Mouse (Mus musculus) midbrain, embryonic 10.5 days (tissue): ENCODE results near the gene Iqcj. TPM values are rescaled to one million over a fixed set of nuclear protein-coding genes. Genes with fewer than 3 reads are reported as not detected.
A peak's percentile ranks its signal among the peaks of the same experiment; 100 is the strongest.

Source experiments
- DNase-seq: peaks from one replicate; pipeline ENCODE4 v3.0.0-alpha.2; 2017; ENCODE audit warnings: low spot score
- H3K27ac ChIP-seq: fragments of 300-500 bp; sonication (generic); replicated peaks from 2 replicates; pipeline ENCODE4 v1.5.1; 2016; ENCODE audit warnings: mild to moderate bottlenecking
- H3K27me3 ChIP-seq: fragments of 300-500 bp; sonication (generic); 2 replicates; pipeline ENCODE4 v1.6.1; 2016; ENCODE audit warnings: low read depth, mild to moderate bottlenecking; ENCODE audit not compliant: poor library complexity, severe bottlenecking
- H3K36me3 ChIP-seq: fragments of 300-500 bp; sonication (generic); 2 replicates; pipeline ENCODE4 v1.6.1; 2016; ENCODE audit warnings: mild to moderate bottlenecking, moderate library complexity
- H3K4me1 ChIP-seq: fragments of 300-500 bp; sonication (generic); 2 replicates; pipeline ENCODE4 v1.6.1; 2016
- H3K4me3 ChIP-seq: fragments of 300-500 bp; sonication (generic); 2 replicates; pipeline ENCODE4 v1.5.1; 2016; ENCODE audit warnings: mild to moderate bottlenecking, moderate library complexity
- H3K9me3 ChIP-seq: fragments of 300-500 bp; sonication (generic); replicated peaks from 2 replicates; pipeline ENCODE4 v1.6.1; 2016; ENCODE audit warnings: mild to moderate bottlenecking
- WGBS: fragments of 180-500 bp; shearing (Covaris S2); methylation state at CpG from one replicate; pipeline ENCODE4 v1.1.7; 2016; 5-methylcytosine and 5-hydroxymethylcytosine counted together
- polyA plus RNA-seq: library from polyadenylated mRNA; unstranded; fragments of >200 nt; fragmentation: Nextera tagmentation; extraction: Ambion mirVana; gene quantifications from 2 replicates; pipeline ENCODE4 v1.2.1, GENCODE M21; 2016

The Iqcj gene
- 0.20 and 0.52 TPM in 2 replicates for polyA plus RNA-seq

GRCm38 (mm10) chr3:67892026-67892705 is at the start of gene Iqcj, which contains the start of gene Iqschfp:
Gene Iqcj, plus strand, starts transcription at chr3:67892220.
Gene Iqschfp, plus strand, starts transcription at chr3:67892232.
- Histone ChIP-seq H3K4me1 (peaks cover 11% of the 10 kb centered on the region), H3K27ac (peak within 1 kb of the TSS; percentile 77), H3K27me3 (no peaks in the 10 kb centered on the region), H3K9me3 (no peaks in the 10 kb centered on the region), H3K4me3 (no peak within 1 kb of the TSS), H3K36me3 (no peaks in the 10 kb centered on the region)
- WGBS, result 78% methylated on average over 15 of the region's 15 CpGs
- DNase-seq, result no peak

GRCm38 (mm10) chr3:67852397-67852796 is 39.6 kb upstream of the Iqcj start:
- 89% methylated on average over 5 of the region's 5 CpGs for WGBS
- Histone ChIP-seq H3K4me1 (no peaks in the 10 kb centered on the region), H3K27me3 (no peaks in the 10 kb centered on the region), H3K4me3 (no peak overlapping the region), H3K9me3 (no peaks in the 10 kb centered on the region), H3K27ac (no peak overlapping the region), H3K36me3 (no peaks in the 10 kb centered on the region)
- no peak for DNase-seq

- Histone ChIP-seq H3K36me3 (no peaks in the 10 kb centered on the region), H3K9me3 (no peaks in the 10 kb centered on the region), H3K27ac (no peak overlapping the region), H3K4me3 (no peak overlapping the region), H3K27me3 (no peaks in the 10 kb centered on the region), H3K4me1 (no peaks in the 10 kb centered on the region)
- WGBS, result 91% methylated on average over 3 of the region's 3 CpGs
- no peak for DNase-seq
Observed at GRCm38 (mm10) chr3:67861524-67861923, 30.5 kb upstream of the Iqcj start.

GRCm38 (mm10) chr3:67867420-67868065 is 24.5 kb upstream of the Iqcj start:
- Histone ChIP-seq H3K9me3 (no peaks in the 10 kb centered on the region), H3K27ac (peak overlapping the region; percentile 4; the same call in 1 of the 2 replicates), H3K36me3 (no peaks in the 10 kb centered on the region), H3K27me3 (no peaks in the 10 kb centered on the region), H3K4me3 (no peak overlapping the region), H3K4me1 (no peaks in the 10 kb centered on the region)
- DNase-seq, result no peak
- 75% methylated on average over 13 of the region's 13 CpGs for WGBS

- H3K27ac ChIP-seq, result no peak overlapping the region; the same call in 1 of the 2 replicates
- no peaks in the 10 kb centered on the region for H3K36me3 ChIP-seq
- no peak for DNase-seq
- H3K4me3 ChIP-seq, result no peak overlapping the region
- H3K4me1 ChIP-seq, result no peaks in the 10 kb centered on the region
- no peaks in the 10 kb centered on the region for H3K27me3 ChIP-seq
- 88% methylated on average over 1 of the region's 1 CpGs for WGBS
- no peaks in the 10 kb centered on the region for H3K9me3 ChIP-seq
Observed at GRCm38 (mm10) chr3:67869424-67869823, 22.6 kb upstream of the Iqcj start.

GRCm38 (mm10) chr3:67877253-67877652 is 14.8 kb upstream of the Iqcj start:
- Histone ChIP-seq H3K27me3 (no peaks in the 10 kb centered on the region), H3K9me3 (no peaks in the 10 kb centered on the region), H3K4me1 (no peaks in the 10 kb centered on the region), H3K27ac (no peak overlapping the region), H3K4me3 (no peak overlapping the region), H3K36me3 (no peaks in the 10 kb centered on the region)
- 90% methylated on average over 4 of the region's 4 CpGs for WGBS
- no peak for DNase-seq

- Histone ChIP-seq H3K4me1 (peaks cover 4% of the 10 kb centered on the region; the same call in 1 of the 2 replicates), H3K9me3 (no peaks in the 10 kb centered on the region), H3K36me3 (no peaks in the 10 kb centered on the region), H3K27ac (no peak overlapping the region), H3K4me3 (no peak overlapping the region), H3K27me3 (no peaks in the 10 kb centered on the region)
- 78% methylated on average over 3 of the region's 3 CpGs for WGBS
- no peak for DNase-seq
Observed at GRCm38 (mm10) chr3:67884335-67884734, 7.7 kb upstream of the Iqcj start.

- Histone ChIP-seq H3K27me3 (no peaks in the 10 kb centered on the region), H3K36me3 (no peaks in the 10 kb centered on the region), H3K9me3 (no peaks in the 10 kb centered on the region), H3K4me3 (no peak overlapping the region), H3K27ac (peak overlapping the region; percentile 57), H3K4me1 (peaks cover 4% of the 10 kb centered on the region; the same call in 1 of the 2 replicates)
- no peak for DNase-seq
- 69% methylated on average over 1 of the region's 1 CpGs for WGBS
Observed at GRCm38 (mm10) chr3:67886176-67886575, 5.8 kb upstream of the Iqcj start.

GRCm38 (mm10) chr3:67887251-67887650 is 4.8 kb upstream of the Iqcj start:
- peaks cover 8% of the 10 kb centered on the region for H3K4me1 ChIP-seq
- H3K9me3 ChIP-seq, result no peaks in the 10 kb centered on the region
- no peaks in the 10 kb centered on the region for H3K36me3 ChIP-seq
- no peak for DNase-seq
- no peak overlapping the region for H3K27ac ChIP-seq
- no peaks in the 10 kb centered on the region for H3K27me3 ChIP-seq
- no peak overlapping the region for H3K4me3 ChIP-seq

GRCm38 (mm10) chr3:67892768-67893167 is 748 bp downstream of the Iqcj start:
- no peak for DNase-seq
- H3K4me3 ChIP-seq, result no peak overlapping the region
- no peaks in the 10 kb centered on the region for H3K27me3 ChIP-seq
- 87% methylated on average over 10 of the region's 10 CpGs for WGBS
- no peaks in the 10 kb centered on the region for H3K9me3 ChIP-seq
- H3K36me3 ChIP-seq, result no peaks in the 10 kb centered on the region
- H3K27ac ChIP-seq, result peak overlapping the region; percentile 77
- peaks cover 11% of the 10 kb centered on the region for H3K4me1 ChIP-seq

- no peak overlapping the region for H3K4me3 ChIP-seq
- DNase-seq, result no peak
- H3K9me3 ChIP-seq, result no peaks in the 10 kb centered on the region
- no peaks in the 10 kb centered on the region for H3K36me3 ChIP-seq
- no peak overlapping the region for H3K27ac ChIP-seq
- no peaks in the 10 kb centered on the region for H3K4me1 ChIP-seq
- WGBS, result 78% methylated on average over 4 of the region's 4 CpGs
- no peaks in the 10 kb centered on the region for H3K27me3 ChIP-seq
Observed at GRCm38 (mm10) chr3:67902517-67902916, 10.5 kb downstream of the Iqcj start.

GRCm38 (mm10) chr3:67908586-67908985 is 16.6 kb downstream of the Iqcj start:
- Histone ChIP-seq H3K27me3 (no peaks in the 10 kb centered on the region), H3K4me1 (no peaks in the 10 kb centered on the region), H3K9me3 (no peaks in the 10 kb centered on the region), H3K36me3 (no peaks in the 10 kb centered on the region), H3K4me3 (no peak overlapping the region), H3K27ac (no peak overlapping the region)
- no peak for DNase-seq
- WGBS, result 90% methylated on average over 2 of the region's 2 CpGs

GRCm38 (mm10) chr3:67918098-67918497 is 26.1 kb downstream of the Iqcj start:
- Histone ChIP-seq H3K27ac (peak overlapping the region; percentile 63), H3K36me3 (no peaks in the 10 kb centered on the region), H3K4me3 (no peak overlapping the region), H3K9me3 (no peaks in the 10 kb centered on the region), H3K27me3 (peaks cover 32% of the 10 kb centered on the region; the same call in 1 of the 2 replicates), H3K4me1 (peaks cover 14% of the 10 kb centered on the region)
- DNase-seq, result no peak
- 70% methylated on average over 3 of the region's 3 CpGs for WGBS
